Mouse (Mus musculus): ENCODE measurements around the gene Macf1.
"Not testable (repeated sequence)": the region's sequence is repeated elsewhere in the genome, so short reads cannot be mapped to it uniquely, and the experiment has no call there.

Macf1 gene

GRCm38 (mm10) chr4:123342642-123343470, 341.3 kb downstream of the Macf1 start, which contains the start of gene Bmp8a:
TSS of gene Bmp8a (minus strand) at chr4:123343252.
- peak; percentile 73 for DNase-seq (ENCODE audit: low spot score)

- peak; percentile 11 for DNase-seq (ENCODE audit: low spot score)
Measured at GRCm38 (mm10) chr4:123342091-123342641, 342.0 kb downstream of the Macf1 start.

- no peak for DNase-seq (ENCODE audit: low spot score)
Measured at GRCm38 (mm10) chr4:123340232-123340631, 343.9 kb downstream of the Macf1 start.

GRCm38 (mm10) chr4:123337693-123338092, 346.5 kb downstream of the Macf1 start:
- DNase-seq (ENCODE audit: low spot score), result no peak

GRCm38 (mm10) chr4:123335796-123336585, 348.2 kb downstream of the Macf1 start:
- DNase-seq (ENCODE audit: low spot score), result no peak

GRCm38 (mm10) chr4:123335244-123335643, 348.9 kb downstream of the Macf1 start:
- DNase-seq (ENCODE audit: low spot score), result not testable (repeated sequence)

GRCm38 (mm10) chr4:123334177-123334576, 350.0 kb downstream of the Macf1 start:
- DNase-seq (ENCODE audit: low spot score), result no peak

GRCm38 (mm10) chr4:123333151-123333550, 351.0 kb downstream of the Macf1 start:
- DNase-seq (ENCODE audit: low spot score), result no peak

GRCm38 (mm10) chr4:123331961-123332360, 352.2 kb downstream of the Macf1 start:
- not testable (repeated sequence) for DNase-seq (ENCODE audit: low spot score)

GRCm38 (mm10) chr4:123331326-123331725, 352.8 kb downstream of the Macf1 start:
- no peak for DNase-seq (ENCODE audit: low spot score)

- no peak for DNase-seq (ENCODE audit: low spot score)
Measured at GRCm38 (mm10) chr4:123328946-123329345, 355.2 kb downstream of the Macf1 start.

GRCm38 (mm10) chr4:123327630-123328029, 356.5 kb downstream of the Macf1 start:
- no peak for DNase-seq (ENCODE audit: low spot score)

GRCm38 (mm10) chr4:123326087-123326486, 358.1 kb downstream of the Macf1 start:
- DNase-seq (ENCODE audit: low spot score), result no peak

GRCm38 (mm10) chr4:123323534-123323933, 360.6 kb downstream of the Macf1 start, which contains the start of gene Oxct2a:
TSS of gene Oxct2a (minus strand) at chr4:123323634.
- no peak for DNase-seq (ENCODE audit: low spot score)

GRCm38 (mm10) chr4:123322910-123323309, 361.2 kb downstream of the Macf1 start:
- not testable (repeated sequence) for DNase-seq (ENCODE audit: low spot score)

GRCm38 (mm10) chr4:123314497-123314896, 369.7 kb downstream of the Macf1 start:
- no peak for DNase-seq (ENCODE audit: low spot score)

- no peak for DNase-seq (ENCODE audit: low spot score)
Measured at GRCm38 (mm10) chr4:123313010-123313409, 371.1 kb downstream of the Macf1 start.

- no peak for DNase-seq (ENCODE audit: low spot score)
Measured at GRCm38 (mm10) chr4:123311845-123312244, 372.3 kb downstream of the Macf1 start.

- no peak for DNase-seq (ENCODE audit: low spot score)
Measured at GRCm38 (mm10) chr4:123308292-123308691, 375.9 kb downstream of the Macf1 start.

GRCm38 (mm10) chr4:123306999-123307398, 377.2 kb downstream of the Macf1 start:
- no peak for DNase-seq (ENCODE audit: low spot score)

GRCm38 (mm10) chr4:123305789-123306188, 378.4 kb downstream of the Macf1 start:
- DNase-seq (ENCODE audit: low spot score), result no peak

All from urinary bladder, postnatal 25 days (tissue).